Mouse (Mus musculus) limb, embryonic 11.5 days (tissue): ENCODE measurements around the gene Tmc8. TPM values are rescaled to one million over a fixed set of nuclear protein-coding genes. Genes with fewer than 3 reads are reported as not detected.

Source experiments
- ATAC-seq: fragments of 200-750 bp; cut with Nextera tagmentation; 2 replicates; pipeline ENCODE4 v1.8.0; 2017; ENCODE audit warnings: low read depth; ENCODE audit not compliant: insufficient number of reproducible peaks, low FRiP score, low TSS enrichment
- DNase-seq: peaks from one replicate; pipeline ENCODE4 v3.0.0-alpha.2; 2015; ENCODE audit warnings: low spot score
- H3K27ac ChIP-seq: fragments of 300-500 bp; sonication (generic); replicated peaks from 2 replicates; pipeline ENCODE4 v1.5.1; 2014; ENCODE audit warnings: low read depth, mild to moderate bottlenecking, low read length
- H3K27me3 ChIP-seq: fragments of 300-500 bp; sonication (generic); 2 replicates; pipeline ENCODE4 v1.6.1; 2014; ENCODE audit warnings: mild to moderate bottlenecking, low read length, mixed read lengths; ENCODE audit not compliant: control insufficient read depth, insufficient read depth
- H3K36me3 ChIP-seq: fragments of 300-500 bp; sonication (generic); 2 replicates; pipeline ENCODE4 v1.6.1; 2014; ENCODE audit warnings: mild to moderate bottlenecking, low read length, moderate library complexity, mixed read lengths; ENCODE audit not compliant: control insufficient read depth, insufficient read depth
- H3K4me1 ChIP-seq: fragments of 300-500 bp; sonication (generic); 2 replicates; pipeline ENCODE4 v1.6.1; 2014; ENCODE audit warnings: low read length, mixed read lengths; ENCODE audit not compliant: control insufficient read depth, insufficient read depth
- H3K4me2 ChIP-seq: fragments of 300-500 bp; sonication (generic); 2 replicates; pipeline ENCODE4 v1.6.1; 2014; ENCODE audit warnings: low read depth, mild to moderate bottlenecking, moderate library complexity; ENCODE audit not compliant: severe bottlenecking
- H3K4me3 ChIP-seq: fragments of 300-500 bp; sonication (generic); 2 replicates; pipeline ENCODE4 v1.5.1; 2014; ENCODE audit warnings: low read depth, low read length
- H3K9ac ChIP-seq: fragments of 300-500 bp; sonication (generic); 2 replicates; pipeline ENCODE4 v1.6.1; 2014; ENCODE audit warnings: mild to moderate bottlenecking, low read length
- H3K9me3 ChIP-seq: fragments of 300-500 bp; sonication (generic); 2 replicates; pipeline ENCODE4 v1.6.1; 2016; ENCODE audit warnings: low read length; ENCODE audit not compliant: control insufficient read depth
- WGBS: fragments of 180-500 bp; shearing (Covaris S2); extraction: QIAGEN DNeasy Blood & Tissue Kit; methylation state at CpG from one replicate; pipeline ENCODE4 v1.1.7; 2014; 5-methylcytosine and 5-hydroxymethylcytosine counted together
- polyA plus RNA-seq: library from polyadenylated mRNA; unstranded; fragments of >200 nt; fragmentation: Nextera tagmentation; extraction: Ambion mirVana; gene quantifications from 2 replicates; pipeline ENCODE4 v1.2.1, GENCODE M21; 2014

The Tmc8 gene
- polyA plus RNA-seq, 1 experiment from 2014 or later = 0.87 TPM

DNA sequence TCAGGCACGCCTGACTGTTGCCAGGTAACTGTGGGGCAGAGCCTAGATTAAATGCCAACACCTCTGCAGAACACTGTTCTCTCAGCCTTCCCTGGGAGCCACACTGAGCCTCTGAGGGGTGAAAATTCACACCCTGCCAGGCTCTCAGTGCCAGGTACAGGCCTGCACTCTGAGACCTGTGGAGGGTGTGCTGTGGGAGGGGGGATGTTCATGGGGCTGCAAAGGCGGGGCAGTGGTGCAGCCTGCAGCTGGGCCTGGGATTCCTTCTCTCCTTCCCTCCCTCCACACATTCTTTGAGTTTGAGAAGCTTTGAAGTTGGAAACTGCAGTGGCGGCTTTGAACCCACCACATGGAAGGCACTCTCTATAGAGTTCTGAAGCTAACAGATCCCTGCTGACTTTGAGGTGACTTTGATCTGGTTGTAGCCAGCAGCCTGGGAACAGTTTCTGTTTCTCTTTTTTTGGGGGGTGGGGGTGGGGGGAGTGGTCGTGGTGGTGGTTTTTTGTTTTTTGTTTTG is 12.2 kb downstream of the Tmc8 start:
- no peak for DNase-seq
- peaks cover 13% of the 10 kb centered on the region; the same call in 1 of the 2 replicates for H3K4me1 ChIP-seq

DNA sequence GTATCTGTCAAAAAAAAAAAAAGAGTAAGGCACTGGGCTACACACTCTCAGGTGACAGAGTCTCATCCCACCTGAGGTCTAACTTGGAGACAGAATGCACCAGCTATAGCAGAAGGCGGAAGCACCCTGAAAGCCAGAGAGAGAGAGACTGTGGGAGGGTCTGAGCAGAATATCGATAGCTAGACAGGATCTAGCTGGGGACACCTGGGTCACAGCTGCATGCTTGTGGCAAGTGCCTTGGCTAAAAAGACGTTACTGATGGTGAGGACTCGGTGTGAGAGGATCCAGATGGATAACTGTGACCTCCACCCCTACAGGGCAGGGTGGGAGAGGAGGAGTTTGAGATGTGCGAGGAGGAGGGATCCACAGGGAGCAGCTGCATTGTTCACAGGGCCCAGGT is 15.1 kb downstream of the Tmc8 start:
- Histone ChIP-seq H3K4me1 (peaks cover 7% of the 10 kb centered on the region; the same call in 1 of the 2 replicates), H3K36me3 (no peaks in the 10 kb centered on the region), H3K4me3 (no peak overlapping the region), H3K9me3 (no peaks in the 10 kb centered on the region), H3K27ac (no peak overlapping the region), H3K9ac (no peak overlapping the region), H3K27me3 (no peaks in the 10 kb centered on the region), H3K4me2 (no peak overlapping the region)
- ATAC-seq (no peak), DNase-seq (no peak)
- 36% methylated on average over 5 of the region's 5 CpGs for WGBS

More for the DNA sequence above, 12.2 kb downstream of the Tmc8 start:
- Histone ChIP-seq H3K4me3 (no peak overlapping the region), H3K36me3 (no peaks in the 10 kb centered on the region), H3K9me3 (no peaks in the 10 kb centered on the region), H3K27ac (no peak overlapping the region), H3K27me3 (no peaks in the 10 kb centered on the region), H3K4me2 (no peak overlapping the region), H3K9ac (no peak overlapping the region)
- no peak for ATAC-seq
- 31% methylated on average over 4 of the region's 4 CpGs for WGBS

DNA sequence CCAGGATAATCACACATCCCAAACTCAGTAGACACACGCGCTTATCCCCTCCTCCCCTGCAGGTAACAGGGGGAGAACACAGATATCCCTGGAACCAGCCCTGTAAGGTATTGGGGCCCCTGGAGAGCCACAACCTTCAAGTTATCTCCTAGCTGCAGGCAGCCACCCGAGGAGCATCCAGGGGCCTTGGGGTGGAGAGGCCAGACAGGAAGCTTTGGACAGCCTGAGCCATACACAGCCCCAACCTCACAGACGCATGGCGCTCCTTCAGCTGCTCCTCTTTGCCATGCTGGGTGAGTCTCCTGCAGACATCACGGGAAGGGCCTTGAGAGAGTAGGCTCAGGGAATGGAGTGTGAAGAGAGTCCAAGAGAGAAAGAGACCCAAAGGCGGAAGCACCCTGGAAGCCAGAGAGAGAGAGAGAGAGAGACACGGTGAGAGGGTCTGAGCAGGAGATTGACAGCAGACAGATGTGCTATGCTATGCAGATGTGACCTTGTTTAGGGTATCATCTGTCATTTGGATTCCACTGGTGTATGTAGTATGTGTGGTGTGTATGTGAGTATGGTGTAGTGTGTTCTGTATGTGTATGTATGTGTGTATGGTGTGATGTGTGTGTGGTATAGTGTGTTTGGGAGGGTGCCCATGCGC is 15.8 kb downstream of the Tmc8 start, which contains the start of gene 6030468B19Rik:
Gene 6030468B19Rik (plus strand): TSS at position 150 of the 649 bp plus-strand sequence.
- Histone ChIP-seq H3K9me3 (no peaks in the 10 kb centered on the region), H3K4me2 (no peak within 1 kb of the TSS), H3K4me3 (no peak within 1 kb of the TSS), H3K4me1 (peaks cover 3% of the 10 kb centered on the region; the same call in 1 of the 2 replicates), H3K9ac (no peak within 1 kb of the TSS), H3K27me3 (no peaks in the 10 kb centered on the region), H3K27ac (no peak within 1 kb of the TSS), H3K36me3 (no peaks in the 10 kb centered on the region)
- DNase-seq = no peak
- 55% methylated on average over 9 of the region's 9 CpGs for WGBS
- no peak for ATAC-seq

DNA sequence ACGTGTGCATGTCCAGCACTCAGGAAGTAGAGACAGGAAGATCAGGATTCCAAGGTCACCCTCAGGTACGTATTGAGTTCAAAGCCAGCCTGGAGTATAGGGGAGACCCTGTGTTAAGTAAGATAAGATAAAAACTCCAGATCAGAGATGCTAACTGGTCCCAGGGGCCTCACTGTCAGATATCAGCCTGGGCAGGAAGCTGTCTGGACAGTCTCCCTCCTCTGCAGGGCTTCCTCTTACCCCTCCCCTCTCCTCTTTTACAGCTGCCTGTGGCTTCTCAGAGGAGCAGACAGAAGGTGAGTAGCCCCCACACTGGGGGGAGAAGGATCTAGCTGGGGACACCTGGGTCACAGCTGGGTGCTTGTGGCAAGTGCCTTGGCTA is 16.3 kb downstream of the Tmc8 start:
- ATAC-seq = no peak
- H3K9me3 ChIP-seq = no peaks in the 10 kb centered on the region
- no peak overlapping the region for H3K4me3 ChIP-seq
- no peak overlapping the region for H3K9ac ChIP-seq
- no peaks in the 10 kb centered on the region for H3K36me3 ChIP-seq
- H3K4me1 ChIP-seq = peaks cover 3% of the 10 kb centered on the region; the same call in 1 of the 2 replicates
- 31% methylated on average over 2 of the region's 2 CpGs for WGBS
- H3K27ac ChIP-seq = no peak overlapping the region
- no peak overlapping the region for H3K4me2 ChIP-seq
- DNase-seq = no peak
- H3K27me3 ChIP-seq = no peaks in the 10 kb centered on the region

DNA sequence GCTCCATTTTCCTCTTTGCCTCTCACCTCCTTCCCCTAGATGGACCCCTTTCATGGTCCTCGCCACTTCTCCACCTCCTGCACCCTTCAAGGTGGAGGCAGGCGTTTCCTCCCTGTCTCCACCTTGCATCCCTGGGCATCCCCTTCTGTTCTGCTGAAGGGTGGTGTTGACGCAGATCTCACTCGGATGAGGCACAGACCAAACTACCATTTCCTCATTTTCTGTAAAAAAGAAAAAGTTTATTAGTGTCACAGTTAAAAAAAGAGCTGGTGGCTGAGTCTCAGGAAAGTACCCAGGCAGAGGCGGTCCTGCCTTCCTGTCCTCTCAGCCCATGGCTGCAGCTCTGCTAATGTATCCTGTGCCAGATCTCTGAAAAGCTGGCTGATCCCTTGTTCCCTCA is 17.3 kb downstream of the Tmc8 start:
- ATAC-seq (no peak), DNase-seq (no peak)
- Histone ChIP-seq H3K27ac (no peak overlapping the region), H3K27me3 (no peaks in the 10 kb centered on the region), H3K4me3 (no peak overlapping the region), H3K9me3 (no peaks in the 10 kb centered on the region), H3K36me3 (no peaks in the 10 kb centered on the region), H3K9ac (no peak overlapping the region), H3K4me2 (no peak overlapping the region), H3K4me1 (peaks cover 3% of the 10 kb centered on the region; the same call in 1 of the 2 replicates)
- 72% methylated on average over 5 of the region's 5 CpGs for WGBS

DNA sequence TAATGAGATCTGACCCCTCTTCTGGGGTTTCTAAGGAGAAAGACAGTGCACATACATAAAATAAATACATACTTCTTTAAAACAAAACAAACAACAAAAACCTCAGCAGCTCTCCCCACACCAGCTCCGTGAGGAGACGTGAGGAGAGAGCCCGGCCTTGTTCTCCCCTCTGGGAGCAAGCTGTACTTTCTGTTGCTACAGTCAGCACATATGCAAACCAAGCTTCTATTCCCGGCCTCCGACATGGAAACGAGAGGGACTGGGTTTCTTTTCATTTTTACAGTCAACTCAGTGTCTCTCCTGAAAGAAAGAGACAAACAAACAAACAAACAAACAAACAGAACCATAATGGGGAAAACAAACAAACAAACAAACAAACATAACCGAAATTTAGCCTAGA is 18.2 kb downstream of the Tmc8 start:
- ATAC-seq (no peak), DNase-seq (no peak)
- Histone ChIP-seq H3K4me1 (peaks cover 3% of the 10 kb centered on the region; the same call in 1 of the 2 replicates), H3K36me3 (no peaks in the 10 kb centered on the region), H3K9ac (no peak overlapping the region), H3K4me3 (no peak overlapping the region), H3K27me3 (no peaks in the 10 kb centered on the region), H3K27ac (no peak overlapping the region), H3K4me2 (no peak overlapping the region), H3K9me3 (no peaks in the 10 kb centered on the region)
- 88% methylated on average over 7 of the region's 7 CpGs for WGBS

DNA sequence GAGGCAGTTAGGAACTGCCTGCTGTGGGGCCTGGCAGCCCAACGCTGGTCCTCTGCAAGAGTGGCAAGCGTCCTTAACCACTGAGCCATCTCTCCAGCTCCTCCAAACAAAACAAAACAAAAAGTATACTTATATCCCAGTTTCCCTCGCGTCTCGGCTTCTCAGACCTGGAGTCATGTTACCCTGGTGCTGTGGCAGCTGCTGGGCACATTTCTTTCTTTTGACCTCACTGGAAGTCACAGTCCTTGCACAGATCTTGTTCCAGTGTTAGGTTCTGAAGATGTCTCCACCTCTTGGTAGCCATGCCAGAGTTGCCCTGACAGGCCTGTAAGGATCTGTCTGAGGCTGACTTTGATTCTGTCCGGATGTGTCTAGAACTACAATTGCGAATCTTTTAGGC is 19.8 kb downstream of the Tmc8 start:
- H3K27ac ChIP-seq = no peak overlapping the region
- peaks cover 2% of the 10 kb centered on the region; the same call in 1 of the 2 replicates for H3K36me3 ChIP-seq
- no peaks in the 10 kb centered on the region for H3K27me3 ChIP-seq
- DNase-seq (no peak), ATAC-seq (no peak)
- H3K9ac ChIP-seq = no peak overlapping the region
- no peak overlapping the region for H3K4me2 ChIP-seq
- no peak overlapping the region for H3K4me3 ChIP-seq
- WGBS = 69% methylated on average over 7 of the region's 7 CpGs
- H3K9me3 ChIP-seq = no peaks in the 10 kb centered on the region
- H3K4me1 ChIP-seq = peaks cover 3% of the 10 kb centered on the region; the same call in 1 of the 2 replicates

DNA sequence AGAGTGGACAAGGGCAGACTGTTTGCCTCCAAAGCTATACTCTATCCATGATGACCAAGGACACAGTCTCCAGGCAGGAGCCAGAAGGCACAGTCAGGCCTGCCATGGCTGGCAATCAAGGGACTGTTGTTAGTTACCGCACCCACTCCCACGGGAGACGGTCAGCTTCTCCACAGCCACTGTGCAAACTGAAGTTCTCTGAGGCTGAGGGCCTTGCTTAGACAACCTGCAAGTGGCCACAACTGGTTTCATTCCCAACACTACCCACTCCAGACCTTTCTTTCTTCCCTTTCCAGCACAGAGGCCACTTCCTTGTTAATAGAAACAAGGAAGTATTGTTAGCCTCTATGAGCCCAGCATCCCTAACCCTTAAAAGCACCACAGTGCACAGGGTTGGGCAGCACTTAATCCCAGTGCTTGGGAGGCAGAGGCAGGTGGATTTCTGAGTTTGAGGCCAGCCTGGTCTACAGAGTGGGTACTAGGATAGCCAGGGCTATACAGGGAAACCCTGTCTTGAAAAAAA is 21.4 kb downstream of the Tmc8 start:
- no peak overlapping the region for H3K4me2 ChIP-seq
- peaks cover 2% of the 10 kb centered on the region; the same call in 1 of the 2 replicates for H3K4me1 ChIP-seq
- H3K27ac ChIP-seq = no peak overlapping the region
- no peak for ATAC-seq
- H3K36me3 ChIP-seq = peaks cover 2% of the 10 kb centered on the region; the same call in 1 of the 2 replicates
- 89% methylated on average over 3 of the region's 3 CpGs for WGBS
- DNase-seq = no peak
- no peaks in the 10 kb centered on the region for H3K27me3 ChIP-seq
- no peak overlapping the region for H3K9ac ChIP-seq
- no peaks in the 10 kb centered on the region for H3K9me3 ChIP-seq
- H3K4me3 ChIP-seq = no peak overlapping the region
